Mouse (Mus musculus): ENCODE data around the gene Unc5c. TPM values are rescaled to one million over a fixed set of nuclear protein-coding genes. Genes with fewer than 3 reads are reported as not detected.

Unc5c gene
- polyA plus RNA-seq, 1 experiment from 2014 or later = 0.52 TPM

GRCm38 (mm10) chr3:141804133-141804532 lies 339.1 kb downstream of the Unc5c start:
- DNase-seq (ENCODE audit: low spot score) = no peak

- no peak for DNase-seq (ENCODE audit: low spot score)
These were observed 344.6 kb downstream of the Unc5c start for GRCm38 (mm10) chr3:141809581-141809980.

GRCm38 (mm10) chr3:141810944-141811343 lies 345.9 kb downstream of the Unc5c start:
- DNase-seq (ENCODE audit: low spot score) = no peak

- DNase-seq (ENCODE audit: low spot score) = no peak
These were observed 346.3 kb downstream of the Unc5c start for GRCm38 (mm10) chr3:141811348-141811747.

GRCm38 (mm10) chr3:141814776-141815175 lies 349.8 kb downstream of the Unc5c start:
- DNase-seq (ENCODE audit: low spot score) = no peak

- no peak for DNase-seq (ENCODE audit: low spot score)
These were observed 353.7 kb downstream of the Unc5c start for GRCm38 (mm10) chr3:141818615-141819312.

GRCm38 (mm10) chr3:141819331-141819941 lies 354.4 kb downstream of the Unc5c start:
- DNase-seq (ENCODE audit: low spot score) = no peak

GRCm38 (mm10) chr3:141828301-141828700 lies 363.3 kb downstream of the Unc5c start:
- no peak for DNase-seq (ENCODE audit: low spot score)

- DNase-seq (ENCODE audit: low spot score) = peak; percentile 5
These were observed 366.1 kb downstream of the Unc5c start for GRCm38 (mm10) chr3:141831135-141831534.

GRCm38 (mm10) chr3:141838864-141839263 lies 373.8 kb downstream of the Unc5c start:
- peak; percentile 15 for DNase-seq (ENCODE audit: low spot score)

GRCm38 (mm10) chr3:141849206-141849605 lies 384.2 kb downstream of the Unc5c start:
- no peak for DNase-seq (ENCODE audit: low spot score)

GRCm38 (mm10) chr3:141850141-141850540 lies 385.1 kb downstream of the Unc5c start:
- no peak for DNase-seq (ENCODE audit: low spot score)

GRCm38 (mm10) chr3:141854339-141854738 lies 389.3 kb downstream of the Unc5c start:
- no peak for DNase-seq (ENCODE audit: low spot score)

GRCm38 (mm10) chr3:141857123-141857522 lies 392.1 kb downstream of the Unc5c start:
- no peak for DNase-seq (ENCODE audit: low spot score)

GRCm38 (mm10) chr3:141862816-141863461 lies 397.9 kb downstream of the Unc5c start:
- peak; percentile 28 for DNase-seq (ENCODE audit: low spot score)

- DNase-seq (ENCODE audit: low spot score) = no peak
These were observed 406.8 kb downstream of the Unc5c start for GRCm38 (mm10) chr3:141871805-141872204.

GRCm38 (mm10) chr3:141872337-141873042 lies 407.5 kb downstream of the Unc5c start:
- DNase-seq (ENCODE audit: low spot score) = no peak

- no peak for DNase-seq (ENCODE audit: low spot score)
These were observed 417.5 kb downstream of the Unc5c start for GRCm38 (mm10) chr3:141882496-141882895.

GRCm38 (mm10) chr3:141884190-141884589 lies 419.2 kb downstream of the Unc5c start:
- no peak for DNase-seq (ENCODE audit: low spot score)
